Mouse (Mus musculus) frontal cortex, postnatal 10 days (tissue): Measurements from ENCODE around the gene Arhgap29.
A peak's percentile ranks its signal among the peaks of the same experiment; 100 is the strongest.

ENCODE experiments used
- DNase-seq, 2 experiments: peaks; one replicate each; pipeline ENCODE4 v3.0.0; 2022; ENCODE audit warnings: low spot score in 2 of 2, mixed read lengths in 1 of 2

Gene Arhgap29

GRCm38 (mm10) chr3:122010292-122010691 lies 58.0 kb downstream of the Arhgap29 start:
- DNase-seq = no peak

GRCm38 (mm10) chr3:122012464-122012863 lies 60.1 kb downstream of the Arhgap29 start:
- no peak for DNase-seq

GRCm38 (mm10) chr3:122018421-122018820 lies 66.1 kb downstream of the Arhgap29 start:
- DNase-seq = no peak

GRCm38 (mm10) chr3:122019159-122019558 lies 66.8 kb downstream of the Arhgap29 start:
- no peak for DNase-seq

GRCm38 (mm10) chr3:122021029-122021652 lies 68.8 kb downstream of the Arhgap29 start:
- no peak for DNase-seq

- DNase-seq = no peak
Measured at GRCm38 (mm10) chr3:122022355-122022754, 70.0 kb downstream of the Arhgap29 start.

- DNase-seq = no peak
Measured at GRCm38 (mm10) chr3:122026676-122027075, 74.3 kb downstream of the Arhgap29 start.

GRCm38 (mm10) chr3:122027776-122028175 lies 75.4 kb downstream of the Arhgap29 start:
- no peak for DNase-seq

- no peak for DNase-seq
Measured at GRCm38 (mm10) chr3:122033248-122033837, 81.0 kb downstream of the Arhgap29 start.

GRCm38 (mm10) chr3:122034240-122034639 lies 81.9 kb downstream of the Arhgap29 start:
- no peak for DNase-seq

GRCm38 (mm10) chr3:122035092-122035491 lies 82.8 kb downstream of the Arhgap29 start:
- DNase-seq = no peak

GRCm38 (mm10) chr3:122040522-122040921 lies 88.2 kb downstream of the Arhgap29 start:
- no peak for DNase-seq

- no peak for DNase-seq
Measured at GRCm38 (mm10) chr3:122043102-122043501, 90.8 kb downstream of the Arhgap29 start.

GRCm38 (mm10) chr3:122043799-122044547 lies 91.6 kb downstream of the Arhgap29 start, which contains the start of gene Abca4:
Abca4 (plus strand) TSS chr3:122044443.
- DNase-seq = no peak

- peak; percentile 20 to 23 for DNase-seq
Measured at GRCm38 (mm10) chr3:122046187-122046620, 93.9 kb downstream of the Arhgap29 start.

- DNase-seq = no peak
Measured at GRCm38 (mm10) chr3:122047402-122047801, 95.1 kb downstream of the Arhgap29 start.

GRCm38 (mm10) chr3:122047921-122048861 lies 95.8 kb downstream of the Arhgap29 start:
- DNase-seq = peak; percentile 59 to 68

GRCm38 (mm10) chr3:122049158-122049557 lies 96.8 kb downstream of the Arhgap29 start:
- no peak for DNase-seq

GRCm38 (mm10) chr3:122058439-122059198 lies 106.3 kb downstream of the Arhgap29 start:
- no peak for DNase-seq

GRCm38 (mm10) chr3:122062586-122062985 lies 110.2 kb downstream of the Arhgap29 start:
- no peak for DNase-seq
